Mouse (Mus musculus) liver, embryonic 15.5 days (tissue): ENCODE data around the gene Kcnq4. TPM values are rescaled to one million over a fixed set of nuclear protein-coding genes. Genes with fewer than 3 reads are reported as not detected.

Experiments used
- ATAC-seq: fragments of 200-750 bp; cut with Nextera tagmentation; 2 replicates; pipeline ENCODE4 v1.8.0; 2017; ENCODE audit warnings: moderate number of reproducible peaks, mild to moderate bottlenecking, moderate library complexity; ENCODE audit not compliant: insufficient read depth
- H3K27ac ChIP-seq: fragments of 300-500 bp; sonication (generic); replicated peaks from 2 replicates; pipeline ENCODE4 v1.5.1; 2015; ENCODE audit warnings: mild to moderate bottlenecking, inconsistent platforms
- H3K27me3 ChIP-seq: fragments of 300-500 bp; sonication (generic); 2 replicates; pipeline ENCODE4 v1.6.1; 2015; ENCODE audit warnings: mild to moderate bottlenecking, inconsistent platforms
- H3K36me3 ChIP-seq: fragments of 300-500 bp; sonication (generic); replicated peaks from 2 replicates; pipeline ENCODE4 v1.6.1; 2015; ENCODE audit warnings: moderate library complexity, mild to moderate bottlenecking, inconsistent platforms
- H3K4me1 ChIP-seq: fragments of 300-500 bp; sonication (generic); replicated peaks from 2 replicates; pipeline ENCODE4 v1.6.1; 2015; ENCODE audit warnings: inconsistent platforms
- H3K4me2 ChIP-seq: fragments of 300-500 bp; sonication (generic); 2 replicates; pipeline ENCODE4 v1.6.1; 2015; ENCODE audit warnings: moderate library complexity, mild to moderate bottlenecking, inconsistent platforms
- H3K4me3 ChIP-seq: fragments of 300-500 bp; sonication (generic); replicated peaks from 2 replicates; pipeline ENCODE4 v1.5.1; 2015; ENCODE audit warnings: mild to moderate bottlenecking, inconsistent platforms
- H3K9ac ChIP-seq: fragments of 300-500 bp; sonication (generic); 2 replicates; pipeline ENCODE4 v1.6.1; 2015; ENCODE audit warnings: moderate library complexity, mild to moderate bottlenecking, inconsistent platforms
- H3K9me3 ChIP-seq: fragments of 300-500 bp; sonication (generic); replicated peaks from 2 replicates; pipeline ENCODE4 v1.6.1; 2016; ENCODE audit warnings: inconsistent platforms
- WGBS: fragments of 180-500 bp; shearing (Covaris S2); methylation state at CpG from one replicate; pipeline ENCODE4 v1.1.7; 2015; ENCODE audit warnings: mixed read lengths; ENCODE audit not compliant: insufficient replicate concordance; 5-methylcytosine and 5-hydroxymethylcytosine counted together
- polyA plus RNA-seq: library from polyadenylated mRNA; unstranded; fragments of >200 nt; fragmentation: Nextera tagmentation; extraction: Ambion mirVana; gene quantifications from 2 replicates; pipeline ENCODE4 v1.2.1, GENCODE M21; 2015

Gene Kcnq4
- polyA plus RNA-seq, 1 experiment from 2014 or later, result 0.13 TPM

GRCm38 (mm10) chr4:120725516-120726090 lies 22.8 kb downstream of the Kcnq4 start:
- no peak for ATAC-seq
- H3K4me2 ChIP-seq, result no peak overlapping the region
- no peak overlapping the region for H3K4me3 ChIP-seq
- H3K9ac ChIP-seq, result no peak overlapping the region
- WGBS, result 49% methylated on average over 5 of the region's 5 CpGs
- no peaks in the 10 kb centered on the region for H3K9me3 ChIP-seq
- H3K36me3 ChIP-seq, result no peaks in the 10 kb centered on the region
- peaks cover 75% of the 10 kb centered on the region for H3K27me3 ChIP-seq
- peaks cover 6% of the 10 kb centered on the region for H3K4me1 ChIP-seq
- no peak overlapping the region for H3K27ac ChIP-seq

GRCm38 (mm10) chr4:120721574-120721973 lies 26.8 kb downstream of the Kcnq4 start:
- H3K9ac ChIP-seq, result no peak overlapping the region
- no peak overlapping the region for H3K4me3 ChIP-seq
- ATAC-seq, result no peak
- H3K27me3 ChIP-seq, result peaks cover 69% of the 10 kb centered on the region
- 51% methylated on average over 2 of the region's 2 CpGs for WGBS
- H3K4me2 ChIP-seq, result no peak overlapping the region
- H3K9me3 ChIP-seq, result no peaks in the 10 kb centered on the region
- peaks cover under 1% of the 10 kb centered on the region for H3K4me1 ChIP-seq
- H3K27ac ChIP-seq, result no peak overlapping the region
- no peaks in the 10 kb centered on the region for H3K36me3 ChIP-seq

GRCm38 (mm10) chr4:120719152-120719551 lies 29.3 kb downstream of the Kcnq4 start:
- Histone ChIP-seq H3K27me3 (peaks cover 69% of the 10 kb centered on the region), H3K4me1 (peaks cover 9% of the 10 kb centered on the region), H3K9ac (no peak overlapping the region), H3K36me3 (no peaks in the 10 kb centered on the region), H3K4me3 (no peak overlapping the region), H3K9me3 (no peaks in the 10 kb centered on the region), H3K4me2 (no peak overlapping the region), H3K27ac (no peak overlapping the region)
- ATAC-seq, result no peak
- 17% methylated on average over 5 of the region's 5 CpGs for WGBS

GRCm38 (mm10) chr4:120717591-120717990 lies 30.8 kb downstream of the Kcnq4 start:
- no peak for ATAC-seq
- no peak overlapping the region for H3K4me3 ChIP-seq
- H3K36me3 ChIP-seq, result no peaks in the 10 kb centered on the region
- no peak overlapping the region for H3K9ac ChIP-seq
- H3K9me3 ChIP-seq, result no peaks in the 10 kb centered on the region
- peaks cover 9% of the 10 kb centered on the region for H3K4me1 ChIP-seq
- H3K27ac ChIP-seq, result no peak overlapping the region
- H3K4me2 ChIP-seq, result no peak overlapping the region
- WGBS, result 62% methylated on average over 8 of the region's 8 CpGs
- peaks cover 73% of the 10 kb centered on the region for H3K27me3 ChIP-seq

- Histone ChIP-seq H3K4me2 (peak overlapping the region; percentile 64), H3K27ac (no peak overlapping the region), H3K36me3 (no peaks in the 10 kb centered on the region), H3K27me3 (peaks cover 73% of the 10 kb centered on the region), H3K9me3 (no peaks in the 10 kb centered on the region), H3K9ac (no peak overlapping the region), H3K4me3 (peak overlapping the region; percentile 33), H3K4me1 (peaks cover 9% of the 10 kb centered on the region)
- 10% methylated on average over 12 of the region's 12 CpGs for WGBS
- ATAC-seq, result no peak
These were observed 31.6 kb downstream of the Kcnq4 start for GRCm38 (mm10) chr4:120716765-120717164.

GRCm38 (mm10) chr4:120716141-120716571 lies 32.3 kb downstream of the Kcnq4 start:
- H3K4me3 ChIP-seq, result peak overlapping the region; percentile 33
- H3K9me3 ChIP-seq, result no peaks in the 10 kb centered on the region
- H3K36me3 ChIP-seq, result no peaks in the 10 kb centered on the region
- H3K27me3 ChIP-seq, result peaks cover 80% of the 10 kb centered on the region
- peak; percentile 64 for ATAC-seq
- no peak overlapping the region for H3K9ac ChIP-seq
- peak overlapping the region; percentile 64 for H3K4me2 ChIP-seq
- H3K27ac ChIP-seq, result no peak overlapping the region
- H3K4me1 ChIP-seq, result peaks cover 9% of the 10 kb centered on the region
- 0% methylated on average over 12 of the region's 12 CpGs for WGBS

- no peak overlapping the region for H3K4me2 ChIP-seq
- peaks cover 9% of the 10 kb centered on the region for H3K4me1 ChIP-seq
- H3K9me3 ChIP-seq, result no peaks in the 10 kb centered on the region
- peaks cover 93% of the 10 kb centered on the region for H3K27me3 ChIP-seq
- 45% methylated on average over 6 of the region's 6 CpGs for WGBS
- H3K27ac ChIP-seq, result no peak overlapping the region
- ATAC-seq, result no peak
- no peaks in the 10 kb centered on the region for H3K36me3 ChIP-seq
- H3K4me3 ChIP-seq, result no peak overlapping the region
- no peak overlapping the region for H3K9ac ChIP-seq
These were observed 34.4 kb downstream of the Kcnq4 start for GRCm38 (mm10) chr4:120713856-120714497.

- no peak for ATAC-seq
- 80% methylated on average over 6 of the region's 6 CpGs for WGBS
- Histone ChIP-seq H3K9ac (no peak overlapping the region), H3K27ac (no peak overlapping the region), H3K4me3 (no peak overlapping the region), H3K4me2 (no peak overlapping the region), H3K9me3 (no peaks in the 10 kb centered on the region), H3K36me3 (no peaks in the 10 kb centered on the region), H3K4me1 (peaks cover 9% of the 10 kb centered on the region), H3K27me3 (peaks cover 93% of the 10 kb centered on the region)
These were observed 35.4 kb downstream of the Kcnq4 start for GRCm38 (mm10) chr4:120713021-120713420.

GRCm38 (mm10) chr4:120712236-120712635 lies 36.2 kb downstream of the Kcnq4 start:
- Histone ChIP-seq H3K9me3 (no peaks in the 10 kb centered on the region), H3K27ac (no peak overlapping the region), H3K4me2 (no peak overlapping the region), H3K4me3 (no peak overlapping the region), H3K27me3 (peaks cover 90% of the 10 kb centered on the region), H3K4me1 (peaks cover 9% of the 10 kb centered on the region), H3K36me3 (no peaks in the 10 kb centered on the region), H3K9ac (no peak overlapping the region)
- no peak for ATAC-seq
- 71% methylated on average over 12 of the region's 12 CpGs for WGBS

- H3K27me3 ChIP-seq, result peaks cover 69% of the 10 kb centered on the region
- ATAC-seq, result no peak
- 69% methylated on average over 2 of the region's 2 CpGs for WGBS
These were observed 45.9 kb downstream of the Kcnq4 start for GRCm38 (mm10) chr4:120702511-120702910.

GRCm38 (mm10) chr4:120702056-120702455 lies 46.4 kb downstream of the Kcnq4 start:
- WGBS, result 61% methylated on average over 8 of the region's 8 CpGs
- Histone ChIP-seq H3K4me2 (no peak overlapping the region), H3K27ac (no peak overlapping the region), H3K4me3 (no peak overlapping the region), H3K9ac (no peak overlapping the region), H3K27me3 (peaks cover 72% of the 10 kb centered on the region), H3K4me1 (peaks cover 10% of the 10 kb centered on the region), H3K9me3 (no peaks in the 10 kb centered on the region), H3K36me3 (no peaks in the 10 kb centered on the region)
- no peak for ATAC-seq

More at GRCm38 (mm10) chr4:120702511-120702910, 45.9 kb downstream of the Kcnq4 start:
- H3K9me3 ChIP-seq, result no peaks in the 10 kb centered on the region
- H3K4me1 ChIP-seq, result peaks cover 8% of the 10 kb centered on the region
- H3K4me3 ChIP-seq, result no peak overlapping the region
- H3K36me3 ChIP-seq, result no peaks in the 10 kb centered on the region
- no peak overlapping the region for H3K9ac ChIP-seq
- no peak overlapping the region for H3K4me2 ChIP-seq
- no peak overlapping the region for H3K27ac ChIP-seq
